20 mouse cellular contexts compared by ENCODE assay signal in the genomic region with DNA sequence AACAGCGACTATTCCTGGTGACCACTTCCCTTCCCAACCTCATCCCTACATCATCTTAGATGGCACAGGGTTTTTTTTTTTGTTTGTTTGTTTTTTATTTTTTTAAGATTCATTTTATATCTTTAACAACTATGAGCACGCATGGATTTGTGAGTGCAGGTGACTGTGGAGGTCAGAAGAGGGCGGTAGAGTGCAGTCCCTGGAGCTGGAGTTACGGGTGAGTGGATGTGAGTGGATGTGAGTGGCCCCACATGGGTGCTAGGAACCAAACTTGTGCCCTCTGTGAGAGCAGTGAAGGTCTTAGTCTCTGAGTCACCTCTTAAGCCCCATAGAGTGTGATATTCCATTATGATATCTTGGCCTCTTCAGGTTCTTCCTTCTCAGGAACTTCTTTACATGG. TPM values are rescaled to one million over a fixed set of nuclear protein-coding genes. Genes with fewer than 3 reads are reported as not detected.
"Had no signal": no experiment of that assay in that cellular context is flagged by ENCODE, and none has a peak within 500 bp of the region (broad histone marks: within the 10 kb centered on the region; RNA-seq: fewer than 3 reads in every experiment).

No protein-coding gene starts in this region.

- H3K27me3 ChIP-seq: limb, embryonic 12.5 days; limb, embryonic 15.5 days; liver, embryonic 12.5 days; liver, embryonic 15.5 days; midbrain, embryonic 12.5 days; midbrain, embryonic 15.5 days; neural tube, embryonic 12.5 days; neural tube, embryonic 15.5 days; stomach, embryonic 15.5 days had no signal

- H3K27ac ChIP-seq: limb, embryonic 12.5 days; limb, embryonic 15.5 days; liver, embryonic 12.5 days; liver, embryonic 15.5 days; macrophage; midbrain, embryonic 12.5 days; midbrain, embryonic 15.5 days; neural tube, embryonic 12.5 days; neural tube, embryonic 15.5 days; stomach, embryonic 15.5 days had no signal

- H3K4me1 ChIP-seq: liver, embryonic 12.5 days; liver, embryonic 15.5 days; stomach, embryonic 15.5 days had no signal

- H3K36me3 ChIP-seq: limb, embryonic 12.5 days; limb, embryonic 15.5 days; liver, embryonic 12.5 days; liver, embryonic 15.5 days; midbrain, embryonic 12.5 days; midbrain, embryonic 15.5 days; neural tube, embryonic 12.5 days; neural tube, embryonic 15.5 days; stomach, embryonic 15.5 days had no signal

- H3K4me3 ChIP-seq: limb, embryonic 12.5 days; limb, embryonic 15.5 days; liver, embryonic 12.5 days; liver, embryonic 15.5 days; midbrain, embryonic 12.5 days; midbrain, embryonic 15.5 days; neural tube, embryonic 12.5 days; neural tube, embryonic 15.5 days; stomach, embryonic 15.5 days had no signal

- DNase-seq: kidney, adult 8-10 months; kidney, postnatal 10 days; kidney, postnatal 36 days; layer of hippocampus, adult 9-11 months; left cerebral cortex, postnatal 4 days; lung, adult 2 months; right cerebral cortex, adult 18-20 months; right cerebral cortex, postnatal 14 days; spleen, adult 18-20 months; thymus, postnatal 25 days had no signal

RNA-seq across cellular contexts. Expression of a gene that starts 55.9 kb away (rescaled TPM):
- polyA plus RNA-seq: macrophage had no signal
